Mouse (Mus musculus) liver, embryonic 15.5 days (tissue): ENCODE measurements at regions not wholly inside any gene's neighbourhood (a gene's known extent, or its start where the extent isn't known, plus 50 kb on each side); places are given as distances from the start of the nearest gene placed in this dataset.

Experiments used
- ATAC-seq: fragments of 200-750 bp; cut with Nextera tagmentation; 2 replicates; pipeline ENCODE4 v1.8.0; 2017; ENCODE audit warnings: moderate number of reproducible peaks, mild to moderate bottlenecking, moderate library complexity; ENCODE audit not compliant: insufficient read depth
- H3K27ac ChIP-seq: fragments of 300-500 bp; sonication (generic); replicated peaks from 2 replicates; pipeline ENCODE4 v1.5.1; 2015; ENCODE audit warnings: mild to moderate bottlenecking, inconsistent platforms
- H3K27me3 ChIP-seq: fragments of 300-500 bp; sonication (generic); 2 replicates; pipeline ENCODE4 v1.6.1; 2015; ENCODE audit warnings: mild to moderate bottlenecking, inconsistent platforms
- H3K36me3 ChIP-seq: fragments of 300-500 bp; sonication (generic); replicated peaks from 2 replicates; pipeline ENCODE4 v1.6.1; 2015; ENCODE audit warnings: moderate library complexity, mild to moderate bottlenecking, inconsistent platforms
- H3K4me1 ChIP-seq: fragments of 300-500 bp; sonication (generic); replicated peaks from 2 replicates; pipeline ENCODE4 v1.6.1; 2015; ENCODE audit warnings: inconsistent platforms
- H3K4me2 ChIP-seq: fragments of 300-500 bp; sonication (generic); 2 replicates; pipeline ENCODE4 v1.6.1; 2015; ENCODE audit warnings: moderate library complexity, mild to moderate bottlenecking, inconsistent platforms
- H3K4me3 ChIP-seq: fragments of 300-500 bp; sonication (generic); replicated peaks from 2 replicates; pipeline ENCODE4 v1.5.1; 2015; ENCODE audit warnings: mild to moderate bottlenecking, inconsistent platforms
- H3K9ac ChIP-seq: fragments of 300-500 bp; sonication (generic); 2 replicates; pipeline ENCODE4 v1.6.1; 2015; ENCODE audit warnings: moderate library complexity, mild to moderate bottlenecking, inconsistent platforms
- H3K9me3 ChIP-seq: fragments of 300-500 bp; sonication (generic); replicated peaks from 2 replicates; pipeline ENCODE4 v1.6.1; 2016; ENCODE audit warnings: inconsistent platforms
- WGBS: fragments of 180-500 bp; shearing (Covaris S2); methylation state at CpG from one replicate; pipeline ENCODE4 v1.1.7; 2015; ENCODE audit warnings: mixed read lengths; ENCODE audit not compliant: insufficient replicate concordance; 5-methylcytosine and 5-hydroxymethylcytosine counted together

- H3K4me1 ChIP-seq: no peaks in the 10 kb centered on the region
- WGBS: 48% methylated on average over 5 of the region's 5 CpGs
- H3K9ac ChIP-seq: no peak overlapping the region
- no peaks in the 10 kb centered on the region for H3K36me3 ChIP-seq
- no peaks in the 10 kb centered on the region for H3K27me3 ChIP-seq
- no peak overlapping the region for H3K4me3 ChIP-seq
- H3K9me3 ChIP-seq: no peaks in the 10 kb centered on the region
- no peak for ATAC-seq
- no peak overlapping the region for H3K4me2 ChIP-seq
- no peak overlapping the region for H3K27ac ChIP-seq
Measured at GRCm38 (mm10) chr7:71873817-71874216, 432.6 kb downstream of the Mctp2 start.

DNA sequence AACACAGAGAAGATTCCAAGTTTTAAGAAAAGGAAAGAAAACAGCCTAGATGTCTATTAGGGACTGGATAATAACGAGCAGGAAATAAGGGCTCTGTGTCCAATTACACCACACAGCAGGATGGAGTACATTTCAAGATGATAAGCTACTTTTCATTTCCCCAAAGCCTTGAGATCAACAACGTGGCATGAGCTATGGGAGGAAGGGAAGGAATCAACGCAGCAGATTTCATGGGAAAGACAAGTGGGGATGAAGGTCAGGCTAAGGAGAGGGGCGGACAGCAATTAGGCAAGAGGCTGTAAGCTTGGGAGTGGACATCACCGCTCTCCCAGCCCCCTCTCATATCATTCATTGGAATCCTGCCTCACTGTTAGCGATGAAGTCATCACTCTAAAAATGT lies 433.5 kb downstream of the Mctp2 start:
- no peaks in the 10 kb centered on the region for H3K4me1 ChIP-seq
- WGBS: 50% methylated on average over 6 of the region's 6 CpGs
- no peaks in the 10 kb centered on the region for H3K9me3 ChIP-seq
- H3K9ac ChIP-seq: no peak overlapping the region
- no peaks in the 10 kb centered on the region for H3K36me3 ChIP-seq
- no peak for ATAC-seq
- no peak overlapping the region for H3K27ac ChIP-seq
- no peaks in the 10 kb centered on the region for H3K27me3 ChIP-seq
- H3K4me3 ChIP-seq: no peak overlapping the region
- H3K4me2 ChIP-seq: no peak overlapping the region

- no peaks in the 10 kb centered on the region for H3K4me1 ChIP-seq
- no peak for ATAC-seq
- no peaks in the 10 kb centered on the region for H3K9me3 ChIP-seq
- H3K36me3 ChIP-seq: no peaks in the 10 kb centered on the region
- no peaks in the 10 kb centered on the region for H3K27me3 ChIP-seq
- 18% methylated on average over 3 of the region's 3 CpGs for WGBS
- no peak overlapping the region for H3K9ac ChIP-seq
- no peak overlapping the region for H3K4me2 ChIP-seq
- H3K4me3 ChIP-seq: no peak overlapping the region
- H3K27ac ChIP-seq: no peak overlapping the region
Measured at GRCm38 (mm10) chr7:71867090-71867489, 439.3 kb downstream of the Mctp2 start.

DNA sequence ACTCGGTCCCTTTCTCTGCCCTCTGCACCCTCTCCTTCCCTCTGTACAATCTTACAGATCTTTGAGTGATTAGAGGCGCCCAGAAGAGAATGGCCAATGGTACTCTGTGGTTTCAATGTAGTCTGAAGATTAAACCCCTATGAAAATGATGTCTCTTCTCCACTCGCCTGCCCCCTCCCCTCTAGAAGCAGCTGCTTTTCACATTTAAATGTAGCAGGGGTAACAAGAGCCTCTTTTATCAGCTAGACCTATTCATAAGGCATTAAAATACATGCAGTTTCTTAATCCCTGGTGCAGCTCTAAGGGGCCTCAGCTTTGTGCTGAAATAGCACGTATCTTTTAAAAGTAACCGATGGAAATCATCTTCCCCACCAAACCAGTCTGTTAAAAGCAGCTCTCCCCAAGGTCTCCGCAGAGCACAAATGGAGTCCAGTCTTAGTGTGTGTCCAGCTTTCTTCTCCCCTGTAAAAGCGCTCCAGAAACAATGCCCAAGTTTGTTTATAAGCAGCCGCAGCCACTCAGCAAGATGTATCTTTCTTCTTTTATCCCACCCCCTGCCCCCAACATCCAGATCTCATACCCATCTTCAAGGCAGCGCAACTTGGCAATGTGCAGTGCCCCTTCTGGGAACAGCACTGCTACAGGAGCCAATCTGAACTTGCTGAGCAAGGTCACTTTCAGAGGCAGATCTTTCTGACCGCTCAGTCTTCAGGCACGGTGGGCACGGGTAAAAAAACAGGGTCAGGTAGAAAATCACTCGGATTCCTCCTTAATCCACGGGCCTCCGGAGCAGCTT lies 440.8 kb downstream of the Mctp2 start:
- no peak for ATAC-seq
- Histone ChIP-seq H3K27ac (no peak overlapping the region), H3K9me3 (no peaks in the 10 kb centered on the region), H3K36me3 (no peaks in the 10 kb centered on the region), H3K9ac (no peak overlapping the region), H3K4me2 (no peak overlapping the region), H3K27me3 (no peaks in the 10 kb centered on the region), H3K4me3 (no peak overlapping the region), H3K4me1 (no peaks in the 10 kb centered on the region)
- 48% methylated on average over 15 of the region's 15 CpGs for WGBS

DNA sequence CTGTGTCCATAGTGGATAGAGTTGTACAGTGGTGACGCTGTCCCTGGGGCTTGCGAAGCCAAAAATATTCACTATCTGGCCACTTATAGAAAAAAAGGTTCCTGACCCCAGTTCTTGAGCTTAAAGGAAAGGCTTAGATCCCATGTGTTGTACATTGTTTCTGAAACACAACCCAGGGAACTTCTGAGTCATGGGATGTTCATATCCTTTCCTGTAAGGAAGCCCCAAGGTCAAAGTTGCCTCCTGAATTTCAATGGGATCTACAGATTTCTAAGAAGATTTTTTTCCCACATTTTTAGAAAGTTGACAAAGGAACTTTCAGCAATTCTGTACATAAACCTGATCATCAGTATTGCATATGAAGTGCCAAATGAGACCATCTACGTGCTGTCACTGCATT lies 453.5 kb downstream of the Mctp2 start:
- Histone ChIP-seq H3K9me3 (no peaks in the 10 kb centered on the region), H3K9ac (no peak overlapping the region), H3K4me2 (no peak overlapping the region), H3K4me1 (no peaks in the 10 kb centered on the region), H3K27ac (no peak overlapping the region), H3K27me3 (no peaks in the 10 kb centered on the region), H3K36me3 (no peaks in the 10 kb centered on the region), H3K4me3 (no peak overlapping the region)
- WGBS: 66% methylated on average over 3 of the region's 3 CpGs
- no peak for ATAC-seq

DNA sequence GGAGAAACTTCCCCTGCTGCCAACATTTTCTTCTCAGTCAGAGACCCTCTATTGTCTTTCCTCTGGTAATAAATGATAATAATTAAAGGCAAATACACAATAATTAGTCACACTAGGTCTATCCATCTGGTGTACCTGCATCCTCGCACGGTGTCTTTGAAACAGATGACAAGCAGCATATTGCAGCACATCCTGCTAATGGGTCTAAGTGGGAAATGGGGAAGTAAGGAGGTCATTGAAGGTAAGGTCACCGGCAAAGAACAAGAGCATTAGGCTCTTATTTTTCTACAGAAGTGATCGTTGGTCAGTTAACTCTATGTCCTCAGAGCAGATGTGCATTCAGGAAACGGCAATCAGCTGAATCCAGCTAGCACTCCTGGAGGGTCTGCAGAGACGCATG lies 457.2 kb downstream of the Mctp2 start:
- no peak overlapping the region for H3K4me3 ChIP-seq
- no peak overlapping the region for H3K9ac ChIP-seq
- H3K4me2 ChIP-seq: no peak overlapping the region
- H3K36me3 ChIP-seq: no peaks in the 10 kb centered on the region
- 60% methylated on average over 6 of the region's 6 CpGs for WGBS
- no peaks in the 10 kb centered on the region for H3K4me1 ChIP-seq
- no peaks in the 10 kb centered on the region for H3K27me3 ChIP-seq
- H3K9me3 ChIP-seq: no peaks in the 10 kb centered on the region
- H3K27ac ChIP-seq: no peak overlapping the region
- ATAC-seq: no peak

GRCm38 (mm10) chr7:71837845-71838244 lies 468.6 kb downstream of the Mctp2 start:
- 70% methylated on average over 6 of the region's 6 CpGs for WGBS
- H3K9me3 ChIP-seq: no peaks in the 10 kb centered on the region
- H3K36me3 ChIP-seq: no peaks in the 10 kb centered on the region
- H3K4me3 ChIP-seq: no peak overlapping the region
- no peak overlapping the region for H3K9ac ChIP-seq
- no peaks in the 10 kb centered on the region for H3K4me1 ChIP-seq
- H3K4me2 ChIP-seq: no peak overlapping the region
- no peak overlapping the region for H3K27ac ChIP-seq
- no peak for ATAC-seq
- H3K27me3 ChIP-seq: no peaks in the 10 kb centered on the region

GRCm38 (mm10) chr7:71831790-71832525 lies 474.4 kb downstream of the Mctp2 start:
- H3K4me1 ChIP-seq: no peaks in the 10 kb centered on the region
- H3K4me2 ChIP-seq: no peak overlapping the region
- H3K27ac ChIP-seq: no peak overlapping the region
- no peaks in the 10 kb centered on the region for H3K36me3 ChIP-seq
- no peak overlapping the region for H3K9ac ChIP-seq
- H3K4me3 ChIP-seq: no peak overlapping the region
- H3K9me3 ChIP-seq: no peaks in the 10 kb centered on the region
- 52% methylated on average over 3 of the region's 3 CpGs for WGBS
- no peaks in the 10 kb centered on the region for H3K27me3 ChIP-seq
- ATAC-seq: no peak

DNA sequence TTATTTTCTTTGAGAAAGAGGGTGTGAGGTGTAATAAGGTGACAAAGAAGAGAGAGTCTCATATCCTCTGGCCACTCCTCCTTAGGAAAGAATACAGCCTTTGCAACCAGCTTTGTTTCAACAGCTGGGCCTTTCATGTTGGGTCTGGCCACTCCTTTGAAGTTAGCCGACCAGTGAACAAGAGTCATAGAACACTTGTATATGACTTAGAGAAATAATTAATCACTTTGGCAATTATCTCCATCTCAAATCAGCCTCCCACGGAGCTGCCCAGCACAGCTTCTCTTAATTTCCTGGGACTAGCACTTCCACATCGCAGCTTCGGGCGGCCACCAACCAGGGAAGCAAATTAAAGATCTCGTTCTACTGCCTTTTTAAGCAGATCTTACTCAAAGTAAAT lies 476.8 kb downstream of the Mctp2 start:
- no peak for ATAC-seq
- WGBS: 60% methylated on average over 6 of the region's 6 CpGs
- H3K4me2 ChIP-seq: no peak overlapping the region

GRCm38 (mm10) chr7:71816138-71816537 lies 464.9 kb upstream of the Gm10295 start:
- no peak overlapping the region for H3K9ac ChIP-seq
- ATAC-seq: no peak
- H3K4me3 ChIP-seq: no peak overlapping the region
- 67% methylated on average over 11 of the region's 11 CpGs for WGBS
- H3K4me2 ChIP-seq: no peak overlapping the region
- no peak overlapping the region for H3K27ac ChIP-seq
- no peaks in the 10 kb centered on the region for H3K4me1 ChIP-seq
- no peaks in the 10 kb centered on the region for H3K27me3 ChIP-seq
- no peaks in the 10 kb centered on the region for H3K36me3 ChIP-seq
- no peaks in the 10 kb centered on the region for H3K9me3 ChIP-seq

More for the DNA sequence above, 476.8 kb downstream of the Mctp2 start:
- no peak overlapping the region for H3K27ac ChIP-seq
- H3K4me3 ChIP-seq: no peak overlapping the region
- H3K27me3 ChIP-seq: no peaks in the 10 kb centered on the region
- no peaks in the 10 kb centered on the region for H3K4me1 ChIP-seq
- no peaks in the 10 kb centered on the region for H3K9me3 ChIP-seq
- no peaks in the 10 kb centered on the region for H3K36me3 ChIP-seq
- H3K9ac ChIP-seq: no peak overlapping the region

GRCm38 (mm10) chr7:71794201-71794600 lies 442.9 kb upstream of the Gm10295 start:
- Histone ChIP-seq H3K4me2 (no peak overlapping the region), H3K36me3 (no peaks in the 10 kb centered on the region), H3K27me3 (no peaks in the 10 kb centered on the region), H3K4me1 (no peaks in the 10 kb centered on the region), H3K4me3 (no peak overlapping the region), H3K9ac (no peak overlapping the region), H3K9me3 (no peaks in the 10 kb centered on the region), H3K27ac (no peak overlapping the region)
- 44% methylated on average over 7 of the region's 7 CpGs for WGBS
- ATAC-seq: no peak
